Mouse (Mus musculus): ENCODE results near the gene Gabarapl2. TPM values are rescaled to one million over a fixed set of nuclear protein-coding genes. Genes with fewer than 3 reads are reported as not detected.

Gene Gabarapl2
- total RNA-seq, 1 experiment from 2014 or later: 76.9 TPM

Other genes with a start within 250 kb of the Gabarapl2 start
- gene Ctrb1, start 249.7 kb upstream of the Gabarapl2 start, total RNA-seq (2017): not detected in 2 replicates
- 0.23 TPM in 1 of 2 replicates, not detected in the other for gene Bcar1, start 196.9 kb upstream of the Gabarapl2 start, total RNA-seq (2017)
- gene Cfdp1, start 86.4 kb upstream of the Gabarapl2 start, total RNA-seq (2017): 78.2 and 89.3 TPM in 2 replicates
- gene Tmem170, start 64.0 kb upstream of the Gabarapl2 start, total RNA-seq (2017): 3.7 and 4.1 TPM in 2 replicates
- gene Chst5, start 30.3 kb upstream of the Gabarapl2 start, total RNA-seq (2017): not detected in 2 replicates
- 0.47 and 1.2 TPM in 2 replicates for gene Tmem231, start 6.8 kb upstream of the Gabarapl2 start, total RNA-seq (2017)
- gene Adat1, start 51.6 kb downstream of the Gabarapl2 start, total RNA-seq (2017): 4.9 and 8.3 TPM in 2 replicates
- gene Kars, start 70.6 kb downstream of the Gabarapl2 start, total RNA-seq (2017): 48.9 and 54.5 TPM in 2 replicates
- 16.9 and 24.1 TPM in 2 replicates for gene Terf2ip, start 70.7 kb downstream of the Gabarapl2 start, total RNA-seq (2017)
- gene Gm6793, start 74.3 kb downstream of the Gabarapl2 start, total RNA-seq (2017): 0.35 TPM in 1 of 2 replicates, not detected in the other

All from neutrophil, adult 5-6 weeks (primary cell).